In genomic region chr3:30457975-30458678, GRCm38 (mm10) we compare ENCODE assay signal across 16 mouse cellular contexts.
DNase-seq lines count a peak whose midpoint lies in the region; ATAC-seq and TF ChIP-seq lines count a peak whose summit lies in the region.
"Had no signal": no experiment of that assay in that cellular context is flagged by ENCODE, and none has a peak within 500 bp of the region (broad histone marks: within the 10 kb centered on the region; RNA-seq: fewer than 3 reads in every experiment).

No protein-coding gene starts in this region.

- no peak for TF ChIP-seq CTCF in kidney, adult 2 months (conservative IDR thresholded peaks at IDR 0.05; ENCODE audit: insufficient read depth, insufficient read length, low read depth, low read length)
- TF ChIP-seq CTCF in lung, postnatal 0 days (IDR thresholded peaks at IDR 0.05) = no peak

- intact Hi-C loops in heart, postnatal 14 days (cut with DNase I) = loop anchor here (10.0 kb wide), 1 partner anchor 643 kb away; no protein-coding TSS in a partner anchor

- H3K9me3 ChIP-seq in kidney, embryonic 14.5 days (ENCODE audit: control insufficient read depth, low read length) = no peaks in the 10 kb centered on the region
- H3K9me3 ChIP-seq in lung, postnatal 0 days (ENCODE audit: low read length) = no peaks in the 10 kb centered on the region
- H3K9me3 ChIP-seq: embryonic facial prominence, embryonic 13.5 days had no signal

- peak; percentile 5 for DNase-seq in adrenal gland, adult 2 months
- DNase-seq in adrenal gland, adult 8-10 months = no peak
- peak; percentile 46 for DNase-seq in kidney, adult 2 months
- DNase-seq in lung, postnatal 0 days (ENCODE audit: low spot score) = peak; percentile 25
- no peak for DNase-seq in lung, postnatal 25 days (ENCODE audit: low spot score)
- DNase-seq in heart, postnatal 14 days = peak; percentile 13 to 33
- DNase-seq: gastrocnemius, postnatal 36 days; left cerebral cortex, postnatal 4 days; midbrain, embryonic 14.5 days; right cerebral cortex, postnatal 14 days had no signal

- no peak overlapping the region for H3K27ac ChIP-seq in kidney, adult 2 months (ENCODE audit: insufficient read depth, low read depth, low read length)
- no peak overlapping the region; the same call in 1 of the 2 replicates for H3K27ac ChIP-seq in kidney, embryonic 14.5 days (ENCODE audit: low read depth, low read length)
- H3K27ac ChIP-seq in lung, postnatal 0 days (ENCODE audit: low read length) = no peak overlapping the region
- H3K27ac ChIP-seq: embryonic facial prominence, embryonic 13.5 days had no signal

- no peak overlapping the region for H3K9ac ChIP-seq in kidney, embryonic 14.5 days (ENCODE audit: low read depth, low read length)
- no peak overlapping the region for H3K9ac ChIP-seq in lung, postnatal 0 days (replicated peaks; ENCODE audit: low read depth)
- H3K9ac ChIP-seq: embryonic facial prominence, embryonic 13.5 days had no signal

- no peak for ATAC-seq in kidney, embryonic 14.5 days (ENCODE audit: low FRiP score, low TSS enrichment)
- ATAC-seq in lung, postnatal 0 days = peak; percentile 25; the same call in 1 of the 2 replicates
- ATAC-seq in monocyte, adult 5-6 weeks (replicated peaks; ENCODE audit: insufficient number of reproducible peaks, low FRiP score, low TSS enrichment, poor library complexity, severe bottlenecking) = no peak
- ATAC-seq: hindbrain, embryonic 16.5 days had no signal

- TF ChIP-seq POLR2A in kidney, adult 2 months (IDR thresholded peaks at IDR 0.05; ENCODE audit: low read depth, low read length) = no peak

- no peaks in the 10 kb centered on the region for H3K4me1 ChIP-seq in kidney, adult 2 months (ENCODE audit: control insufficient read depth, insufficient read depth, low read length)
- H3K4me1 ChIP-seq in kidney, embryonic 14.5 days (ENCODE audit: control insufficient read depth, insufficient read depth, low read length) = peaks cover 15% of the 10 kb centered on the region
- H3K4me1 ChIP-seq in lung, postnatal 0 days (ENCODE audit: insufficient read depth, low read depth, low read length) = peaks cover 6% of the 10 kb centered on the region; the same call in 1 of the 2 replicates

- H3K4me3 ChIP-seq in kidney, adult 2 months (ENCODE audit: insufficient read depth, low read depth, low read length) = no peak overlapping the region
- no peak overlapping the region for H3K4me3 ChIP-seq in kidney, embryonic 14.5 days (ENCODE audit: low read length)
- no peak overlapping the region for H3K4me3 ChIP-seq in lung, postnatal 0 days (ENCODE audit: low read depth, low read length)
- H3K4me3 ChIP-seq: embryonic facial prominence, embryonic 13.5 days had no signal

- WGBS in kidney, adult 2 months = 70% methylated on average over 9 of the region's 9 CpGs
- 60% methylated on average over 9 of the region's 9 CpGs for WGBS in kidney, embryonic 14.5 days
- WGBS in lung, postnatal 0 days = 50% methylated on average over 9 of the region's 9 CpGs

- peak; percentile 14; the same call in 1 of the 2 replicates for TF ChIP-seq EP300 in lung, postnatal 0 days (IDR thresholded peaks at IDR 0.05)

- H3K36me3 ChIP-seq in kidney, adult 2 months (ENCODE audit: control insufficient read depth, insufficient read depth, low read length) = no peaks in the 10 kb centered on the region
- H3K36me3 ChIP-seq in kidney, embryonic 14.5 days (ENCODE audit: control insufficient read depth, insufficient read depth, low read length) = no peaks in the 10 kb centered on the region
- no peaks in the 10 kb centered on the region for H3K36me3 ChIP-seq in lung, postnatal 0 days (ENCODE audit: insufficient read depth, low read length)
- H3K36me3 ChIP-seq: embryonic facial prominence, embryonic 13.5 days had no signal

- 0 out of 2 replicates have a peak, but pooled peaks cover 1% of the 10 kb centered on the region for H3K27me3 ChIP-seq in kidney, adult 2 months (replicated peaks; ENCODE audit: control insufficient read depth, insufficient read depth, low read length)
- H3K27me3 ChIP-seq in kidney, embryonic 14.5 days (ENCODE audit: control insufficient read depth, insufficient read depth, low read length) = no peaks in the 10 kb centered on the region; the same call in 1 of the 2 replicates
- no peaks in the 10 kb centered on the region for H3K27me3 ChIP-seq in lung, postnatal 0 days (replicated peaks; ENCODE audit: insufficient read depth, low read length)
- H3K27me3 ChIP-seq: CH12.LX; embryonic facial prominence, embryonic 13.5 days had no signal

- H3K4me2 ChIP-seq in kidney, embryonic 14.5 days (replicated peaks; ENCODE audit: low read depth, low read length) = no peak overlapping the region
- no peak overlapping the region for H3K4me2 ChIP-seq in lung, postnatal 0 days (replicated peaks; ENCODE audit: low read depth, low read length)
- H3K4me2 ChIP-seq: embryonic facial prominence, embryonic 13.5 days; liver, embryonic 11.5 days had no signal

Comparison
In these comparisons a context has a peak if more than half of its experiments do, and no peak if none do; other contexts are left out.
1. DNase-seq: peak in adrenal gland, adult 2 months (single experiment), kidney, adult 2 months (single experiment), lung, postnatal 0 days (single experiment) and heart, postnatal 14 days (2 of 2); none in adrenal gland, adult 8-10 months (single experiment) and lung, postnatal 25 days (single experiment).